Mouse (Mus musculus): ENCODE measurements around the gene Chpt1.

DNA sequence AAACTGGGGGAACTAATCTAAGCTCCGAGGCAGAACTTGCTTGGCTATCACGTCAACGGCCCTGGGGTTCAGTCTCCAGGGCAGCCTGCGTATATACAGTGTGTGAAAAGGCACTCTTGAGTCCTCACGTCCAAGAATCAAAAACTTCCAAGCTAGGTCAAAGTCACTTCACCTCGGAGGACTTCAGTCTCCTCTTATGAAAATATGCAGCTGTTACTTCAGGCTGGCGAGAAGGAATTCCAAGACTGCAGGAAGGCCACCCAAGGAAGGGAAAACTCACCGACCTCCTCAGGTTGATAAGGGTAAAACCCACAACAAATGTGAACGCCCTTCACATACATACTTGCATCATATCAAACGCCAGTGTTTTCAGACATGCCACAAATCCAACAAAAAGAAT is 2.5 kb downstream of the Chpt1 start:
- TF ChIP-seq POLR2A (IDR thresholded peaks at IDR 0.05; ENCODE audit: control insufficient read depth, extremely low read depth, insufficient read depth, low read length, poor library complexity) (no peak), CTCF (IDR thresholded peaks at IDR 0.05; ENCODE audit: borderline replicate concordance, control insufficient read depth, extremely low read depth, insufficient read depth, low read length, poor library complexity) (no peak)

Measured in thymus, adult 2 months (tissue).